Mouse (Mus musculus): ENCODE data around the gene Aadacl3. TPM values are rescaled to one million over a fixed set of nuclear protein-coding genes. Genes with fewer than 3 reads are reported as not detected.

Aadacl3 gene
- not detected for polyA plus RNA-seq (2012; fragmentation: generic; extraction: Trizol)

GRCm38 (mm10) chr4:144463656-144464055 is at the start of gene Aadacl3:
TSS of gene Aadacl3 (minus strand) at chr4:144463756.
- H3K4me2 ChIP-seq (ENCODE audit: low read depth): no peak within 1 kb of the TSS
- no peaks in the 10 kb centered on the region for H3K36me3 ChIP-seq (ENCODE audit: control insufficient read depth, insufficient read depth)
- H3K4me3 ChIP-seq: no peak within 1 kb of the TSS
- H3ac ChIP-seq (ENCODE audit: control insufficient read depth, insufficient read length): no peak within 1 kb of the TSS
- no peak for TF ChIP-seq TCF3 (IDR thresholded peaks at IDR 0.05; ENCODE audit: insufficient read length, low read depth)
- no peak for TF ChIP-seq MYOD1 (IDR thresholded peaks at IDR 0.05; ENCODE audit: control insufficient read depth in 1 of 3, insufficient read length in 2 of 3, low read depth in 2 of 3)
- no peak for TF ChIP-seq USF1 (IDR thresholded peaks at IDR 0.05; ENCODE audit: low read depth)
- no peak for TF ChIP-seq MYOG (IDR thresholded peaks at IDR 0.05; ENCODE audit: control insufficient read depth in 1 of 3, insufficient read depth in 1 of 3, insufficient read length in 2 of 3, low read depth in 2 of 3)
- TF ChIP-seq CEBPB (IDR thresholded peaks at IDR 0.05; ENCODE audit: insufficient read depth, poor library complexity, severe bottlenecking): no peak
- no peak for TF ChIP-seq TCF12 (IDR thresholded peaks at IDR 0.05; ENCODE audit: insufficient read depth, poor library complexity, severe bottlenecking)
- no peak for TF ChIP-seq POLR2AphosphoS2 (IDR thresholded peaks at IDR 0.05; ENCODE audit: insufficient read length, low read depth)
- TF ChIP-seq POLR2A (IDR thresholded peaks at IDR 0.05; ENCODE audit: insufficient read length, low read depth): no peak
- no peak for TF ChIP-seq E2F4 (IDR thresholded peaks at IDR 0.05; ENCODE audit: insufficient read depth)
- H3K27me3 ChIP-seq (ENCODE audit: control insufficient read depth, insufficient read depth, insufficient read length): no peaks in the 10 kb centered on the region
- no peaks in the 10 kb centered on the region for H3K79me2 ChIP-seq (ENCODE audit: control insufficient read depth, insufficient read depth)

- Histone ChIP-seq H3K79me2 (ENCODE audit: control insufficient read depth, insufficient read depth) (no peaks in the 10 kb centered on the region), H3K36me3 (ENCODE audit: control insufficient read depth, insufficient read depth) (no peaks in the 10 kb centered on the region), H3K4me2 (ENCODE audit: low read depth) (no peak overlapping the region), H3K4me3 (no peak overlapping the region), H3ac (ENCODE audit: control insufficient read depth, insufficient read length) (no peak overlapping the region), H3K27me3 (ENCODE audit: control insufficient read depth, insufficient read depth, insufficient read length) (no peaks in the 10 kb centered on the region)
- TF ChIP-seq MYOD1 (IDR thresholded peaks at IDR 0.05; ENCODE audit: control insufficient read depth in 1 of 3, insufficient read length in 2 of 3, low read depth in 2 of 3): no peak
- no peak for TF ChIP-seq REST (IDR thresholded peaks at IDR 0.05; ENCODE audit: insufficient read depth, insufficient read length)
- no peak for TF ChIP-seq MAX (IDR thresholded peaks at IDR 0.05; ENCODE audit: low read depth)
- TF ChIP-seq POLR2A (IDR thresholded peaks at IDR 0.05; ENCODE audit: insufficient read length, low read depth): no peak
- no peak for TF ChIP-seq CEBPB (IDR thresholded peaks at IDR 0.05; ENCODE audit: insufficient read depth, poor library complexity, severe bottlenecking)
- TF ChIP-seq E2F4 (IDR thresholded peaks at IDR 0.05; ENCODE audit: insufficient read depth): no peak
- TF ChIP-seq POLR2AphosphoS2 (IDR thresholded peaks at IDR 0.05; ENCODE audit: insufficient read length, low read depth): no peak
- no peak for TF ChIP-seq TCF12 (IDR thresholded peaks at IDR 0.05; ENCODE audit: insufficient read depth, poor library complexity, severe bottlenecking)
- no peak for TF ChIP-seq USF1 (IDR thresholded peaks at IDR 0.05; ENCODE audit: low read depth)
- TF ChIP-seq SRF (IDR thresholded peaks at IDR 0.05; ENCODE audit: control insufficient read depth, insufficient read length, low read depth): no peak
- TF ChIP-seq TCF3 (IDR thresholded peaks at IDR 0.05; ENCODE audit: insufficient read length, low read depth): no peak
- TF ChIP-seq MYOG (IDR thresholded peaks at IDR 0.05; ENCODE audit: control insufficient read depth in 1 of 3, insufficient read depth in 1 of 3, insufficient read length in 2 of 3, low read depth in 2 of 3): no peak
Observed at GRCm38 (mm10) chr4:144506518-144506917, 43.0 kb upstream of the Aadacl3 start.

GRCm38 (mm10) chr4:144493331-144493730 is 29.8 kb upstream of the Aadacl3 start:
- Histone ChIP-seq H3K4me2 (ENCODE audit: low read depth) (no peak overlapping the region), H3K79me2 (ENCODE audit: control insufficient read depth, insufficient read depth) (no peaks in the 10 kb centered on the region), H3ac (ENCODE audit: control insufficient read depth, insufficient read length) (no peak overlapping the region), H3K4me3 (no peak overlapping the region), H3K27me3 (ENCODE audit: control insufficient read depth, insufficient read depth, insufficient read length) (no peaks in the 10 kb centered on the region), H3K36me3 (ENCODE audit: control insufficient read depth, insufficient read depth) (no peaks in the 10 kb centered on the region)
- TF ChIP-seq TCF12 (IDR thresholded peaks at IDR 0.05; ENCODE audit: insufficient read depth, poor library complexity, severe bottlenecking) (no peak), POLR2AphosphoS2 (IDR thresholded peaks at IDR 0.05; ENCODE audit: insufficient read length, low read depth) (no peak), USF1 (IDR thresholded peaks at IDR 0.05; ENCODE audit: low read depth) (no peak), MYOG (IDR thresholded peaks at IDR 0.05; ENCODE audit: control insufficient read depth in 1 of 3, insufficient read depth in 1 of 3, insufficient read length in 2 of 3, low read depth in 2 of 3) (no peak), TCF3 (IDR thresholded peaks at IDR 0.05; ENCODE audit: insufficient read length, low read depth) (no peak), POLR2A (IDR thresholded peaks at IDR 0.05; ENCODE audit: insufficient read length, low read depth) (no peak), REST (IDR thresholded peaks at IDR 0.05; ENCODE audit: insufficient read depth, insufficient read length) (no peak), CEBPB (IDR thresholded peaks at IDR 0.05; ENCODE audit: insufficient read depth, poor library complexity, severe bottlenecking) (no peak), SRF (IDR thresholded peaks at IDR 0.05; ENCODE audit: control insufficient read depth, insufficient read length, low read depth) (no peak), MYOD1 (IDR thresholded peaks at IDR 0.05; ENCODE audit: control insufficient read depth in 1 of 3, insufficient read length in 2 of 3, low read depth in 2 of 3) (no peak), MAX (IDR thresholded peaks at IDR 0.05; ENCODE audit: low read depth) (no peak), E2F4 (IDR thresholded peaks at IDR 0.05; ENCODE audit: insufficient read depth) (no peak)

GRCm38 (mm10) chr4:144468091-144468490 is 4.5 kb upstream of the Aadacl3 start:
- no peaks in the 10 kb centered on the region for H3K36me3 ChIP-seq (ENCODE audit: control insufficient read depth, insufficient read depth)
- H3K27me3 ChIP-seq (ENCODE audit: control insufficient read depth, insufficient read depth, insufficient read length): no peaks in the 10 kb centered on the region
- no peaks in the 10 kb centered on the region for H3K79me2 ChIP-seq (ENCODE audit: control insufficient read depth, insufficient read depth)

More at GRCm38 (mm10) chr4:144468091-144468490, 4.5 kb upstream of the Aadacl3 start:
- no peak overlapping the region for H3K4me2 ChIP-seq (ENCODE audit: low read depth)
- no peak overlapping the region for H3ac ChIP-seq (ENCODE audit: control insufficient read depth, insufficient read length)
- no peak for TF ChIP-seq USF1 (IDR thresholded peaks at IDR 0.05; ENCODE audit: low read depth)
- no peak for TF ChIP-seq MAX (IDR thresholded peaks at IDR 0.05; ENCODE audit: low read depth)
- no peak for TF ChIP-seq REST (IDR thresholded peaks at IDR 0.05; ENCODE audit: insufficient read depth, insufficient read length)
- no peak for TF ChIP-seq SRF (IDR thresholded peaks at IDR 0.05; ENCODE audit: control insufficient read depth, insufficient read length, low read depth)
- no peak for TF ChIP-seq TCF12 (IDR thresholded peaks at IDR 0.05; ENCODE audit: insufficient read depth, poor library complexity, severe bottlenecking)
- no peak for TF ChIP-seq POLR2AphosphoS2 (IDR thresholded peaks at IDR 0.05; ENCODE audit: insufficient read length, low read depth)
- TF ChIP-seq POLR2A (IDR thresholded peaks at IDR 0.05; ENCODE audit: insufficient read length, low read depth): no peak
- TF ChIP-seq MYOG (IDR thresholded peaks at IDR 0.05; ENCODE audit: control insufficient read depth in 1 of 3, insufficient read depth in 1 of 3, insufficient read length in 2 of 3, low read depth in 2 of 3): no peak
- no peak for TF ChIP-seq MYOD1 (IDR thresholded peaks at IDR 0.05; ENCODE audit: control insufficient read depth in 1 of 3, insufficient read length in 2 of 3, low read depth in 2 of 3)
- no peak for TF ChIP-seq E2F4 (IDR thresholded peaks at IDR 0.05; ENCODE audit: insufficient read depth)
- no peak for TF ChIP-seq TCF3 (IDR thresholded peaks at IDR 0.05; ENCODE audit: insufficient read length, low read depth)
- no peak for TF ChIP-seq CEBPB (IDR thresholded peaks at IDR 0.05; ENCODE audit: insufficient read depth, poor library complexity, severe bottlenecking)
- H3K4me3 ChIP-seq: no peak overlapping the region
